Mouse (Mus musculus) monocyte, adult 2 months (primary cell): Measurements from ENCODE around the gene Dnah1.

ENCODE experiments used
- DNase-seq, 2 experiments: peaks; one replicate each; pipeline ENCODE4 v3.0.0; 2022; ENCODE audit warnings: low spot score in 2 of 2, low read depth in 1 of 2

Dnah1 gene

DNA sequence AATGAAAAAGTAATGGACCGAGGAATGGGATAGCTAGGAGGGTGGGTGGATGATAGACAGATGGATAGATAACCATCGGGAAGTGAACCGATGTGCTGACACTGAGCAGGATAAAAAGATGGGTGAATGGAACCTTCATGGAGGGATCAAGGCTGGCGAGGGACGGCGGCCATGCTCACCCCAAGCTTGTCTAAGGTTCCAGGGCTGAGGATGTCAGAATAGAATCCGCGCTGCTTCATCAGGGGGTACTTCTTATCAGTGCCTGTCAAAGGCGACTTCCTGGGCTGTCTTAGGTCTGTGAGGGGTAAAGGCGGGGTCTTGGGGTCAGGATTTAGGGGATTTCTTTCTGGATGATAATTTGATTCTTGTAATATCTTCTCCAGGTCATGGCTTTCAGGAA is 4.2 kb downstream of the Dnah1 start:
- DNase-seq, result no peak

DNA sequence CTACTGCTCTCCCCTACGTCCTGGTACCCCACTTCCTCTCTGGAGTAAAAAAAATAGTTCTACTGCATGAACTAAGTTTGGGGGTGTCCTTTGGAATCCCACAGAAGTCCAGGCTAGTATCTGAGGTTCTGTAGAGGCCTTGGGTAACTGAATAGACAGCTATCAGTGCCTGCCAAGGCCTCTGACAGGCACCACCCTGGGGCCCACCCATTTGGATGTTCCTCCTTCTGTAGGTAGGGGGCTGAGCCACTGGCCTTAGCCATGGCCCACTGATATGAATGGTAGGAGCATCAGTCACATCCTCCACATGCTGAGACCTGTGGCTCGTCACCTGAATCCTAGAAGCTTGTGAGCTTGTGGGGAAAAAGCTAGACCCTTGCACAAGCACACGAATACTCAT is 5.9 kb downstream of the Dnah1 start:
- DNase-seq, result no peak

DNA sequence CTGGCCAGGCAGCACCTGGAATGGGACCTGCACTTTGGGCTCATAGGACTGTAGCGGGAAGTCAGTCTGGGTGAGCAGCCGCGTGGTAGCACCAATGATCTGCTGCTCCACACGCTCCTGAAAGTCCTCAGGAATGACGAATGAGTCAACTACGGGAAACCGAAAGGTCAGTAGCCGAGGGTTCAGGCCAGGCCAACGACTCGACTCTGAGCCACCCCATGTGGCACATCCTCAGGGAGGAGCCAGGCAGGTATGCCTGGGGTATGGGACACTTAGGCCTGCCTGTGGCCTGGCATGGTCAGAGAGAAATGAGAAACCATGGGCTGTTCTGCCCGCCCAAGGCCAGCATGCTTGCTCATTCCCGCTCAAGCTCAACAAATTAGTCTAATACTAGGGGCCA is 7.1 kb downstream of the Dnah1 start:
- no peak for DNase-seq

DNA sequence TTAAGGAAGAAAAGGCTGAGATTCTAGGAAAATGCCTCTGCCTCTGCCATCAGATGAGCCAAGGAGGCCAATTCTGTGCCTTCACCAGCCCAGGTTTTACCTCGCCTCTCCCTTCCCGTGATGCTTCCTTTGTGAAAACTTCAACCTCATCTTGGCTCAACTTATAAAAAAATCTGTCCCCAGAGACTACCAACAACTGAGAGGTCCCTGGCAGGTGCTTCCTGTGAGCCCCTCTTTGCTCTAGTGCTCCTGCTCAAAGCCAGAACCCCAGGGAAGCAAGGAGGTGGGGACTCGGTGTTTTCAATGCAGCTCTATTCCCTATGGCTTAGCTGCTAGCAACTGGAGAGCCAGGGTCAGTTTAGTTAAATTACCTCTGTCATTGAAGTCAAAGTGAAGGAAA is 10.5 kb downstream of the Dnah1 start:
- no peak for DNase-seq

DNA sequence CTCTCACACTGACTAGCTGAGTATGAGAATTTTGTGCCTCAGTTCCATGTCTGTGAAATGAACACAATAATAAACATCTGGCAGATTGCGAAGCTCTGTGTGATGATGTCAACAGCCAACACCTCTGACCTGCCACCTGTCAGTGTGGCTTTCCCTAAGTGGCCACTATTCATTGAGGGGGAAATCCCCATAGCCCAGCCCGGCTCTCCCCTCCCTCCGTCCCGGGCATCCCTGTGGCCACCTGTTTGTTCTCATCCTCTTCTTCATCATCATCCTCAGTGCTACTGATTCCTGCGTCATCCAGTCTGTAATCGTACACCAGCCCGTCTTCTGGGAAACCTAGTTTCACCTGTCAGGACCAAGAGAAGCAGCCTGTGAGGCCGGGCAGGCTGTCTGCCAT is 38.0 kb downstream of the Dnah1 start:
- no peak for DNase-seq

DNA sequence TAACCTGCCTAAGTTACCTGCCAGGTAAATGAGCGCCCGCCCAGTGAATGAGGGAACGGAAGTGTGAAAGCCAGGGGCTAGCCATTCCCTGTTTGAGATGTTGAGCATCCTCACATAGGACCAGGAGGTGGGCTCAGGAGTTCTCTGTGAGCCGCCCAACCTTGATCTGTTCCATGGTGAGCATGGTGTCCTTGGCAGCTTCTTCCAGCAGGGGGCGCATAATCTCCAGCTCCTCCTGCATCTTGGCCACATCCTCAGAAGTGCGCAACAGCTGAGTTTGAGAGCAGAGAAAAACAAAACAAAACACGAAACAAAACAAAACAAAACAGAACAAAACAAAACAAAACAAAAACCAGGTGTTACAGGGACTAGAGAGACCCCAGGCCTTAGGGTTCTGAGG is 51.5 kb downstream of the Dnah1 start:
- peak in 1 of 2 experiments; percentile 56 for DNase-seq

DNA sequence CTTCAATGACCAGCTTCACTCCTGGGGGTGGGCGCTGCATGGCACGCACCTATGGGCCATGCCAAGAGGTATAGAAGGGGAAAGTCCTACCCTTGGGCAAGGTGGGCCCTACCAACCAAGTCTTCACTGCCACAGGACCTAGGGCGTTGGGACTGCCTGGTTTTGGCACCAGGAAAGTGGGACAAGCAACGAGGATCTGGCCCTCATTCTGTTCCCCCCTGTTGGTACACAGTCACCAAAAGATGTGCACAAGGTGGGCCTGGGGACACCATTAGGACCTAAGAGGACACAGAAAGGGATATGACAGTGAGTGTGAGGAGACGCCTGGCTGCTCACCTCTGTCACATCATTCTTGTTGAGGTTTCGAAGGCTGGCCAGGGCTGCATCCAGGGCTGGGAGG is 52.6 kb downstream of the Dnah1 start:
- DNase-seq, result no peak

DNA sequence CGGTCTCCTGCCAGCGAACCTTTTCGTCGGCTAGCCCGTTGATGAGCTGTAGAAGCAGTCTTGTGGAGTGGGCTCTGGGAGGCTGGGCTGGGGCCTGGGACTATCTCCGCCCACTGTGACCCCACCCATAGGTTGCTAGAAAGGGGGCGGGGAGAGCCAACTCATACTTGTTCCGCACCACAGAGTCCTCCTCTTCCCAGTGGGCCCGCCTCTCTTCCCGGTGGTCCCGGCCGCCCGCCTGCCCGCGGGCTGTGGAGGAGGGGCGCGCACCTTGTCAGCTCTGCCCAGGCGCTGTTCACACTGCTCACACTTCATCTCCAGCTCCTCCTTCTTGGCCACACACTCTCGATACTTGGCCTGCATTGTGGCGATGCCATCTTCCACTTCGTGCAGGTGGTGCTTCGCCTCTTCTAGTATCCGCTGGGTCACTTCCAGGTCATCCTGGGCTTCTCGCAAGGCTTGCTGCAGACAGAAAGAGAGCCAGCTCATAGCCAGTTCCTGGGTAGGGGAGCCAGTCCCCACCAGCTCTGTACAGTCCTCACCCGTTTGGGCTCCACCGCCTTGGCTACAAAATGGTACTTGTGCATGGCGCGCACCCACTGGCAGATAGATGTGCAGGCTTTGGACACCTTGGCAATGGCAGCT is 54.1 kb downstream of the Dnah1 start:
- no peak for DNase-seq

DNA sequence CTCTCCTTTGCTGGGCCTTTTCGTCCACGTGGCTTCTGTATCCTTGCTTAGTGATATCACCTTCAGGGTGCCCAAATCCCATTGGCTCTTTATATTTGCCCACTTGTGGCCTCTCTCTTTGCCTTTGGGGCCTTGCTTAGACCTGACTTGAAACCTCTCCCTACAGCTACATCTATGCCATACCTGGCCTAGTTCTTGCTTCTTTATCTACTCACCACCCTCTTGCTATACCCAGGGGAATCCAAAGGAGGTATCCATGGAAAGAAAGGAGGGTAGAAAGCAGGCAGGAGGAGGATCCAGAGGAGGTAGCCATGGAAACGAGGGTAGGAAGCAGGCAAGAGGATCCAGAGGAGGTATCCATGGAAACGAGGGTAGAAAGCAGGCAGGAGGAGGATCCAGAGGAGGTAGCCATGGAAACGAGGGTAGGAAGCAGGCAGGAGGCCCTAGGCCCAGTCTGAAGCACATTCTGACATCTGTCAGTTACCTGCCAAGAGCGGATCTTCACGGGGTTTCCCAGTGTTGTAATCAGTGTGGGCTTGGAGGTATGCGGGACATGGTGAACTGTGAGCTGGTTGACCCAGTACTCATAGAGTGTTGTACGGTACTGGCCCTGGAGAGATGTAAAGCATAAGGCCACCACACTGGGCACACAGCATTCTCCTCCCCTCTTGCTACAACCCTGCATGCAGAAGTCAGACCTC is 55.2 kb downstream of the Dnah1 start:
- DNase-seq, result no peak

DNA sequence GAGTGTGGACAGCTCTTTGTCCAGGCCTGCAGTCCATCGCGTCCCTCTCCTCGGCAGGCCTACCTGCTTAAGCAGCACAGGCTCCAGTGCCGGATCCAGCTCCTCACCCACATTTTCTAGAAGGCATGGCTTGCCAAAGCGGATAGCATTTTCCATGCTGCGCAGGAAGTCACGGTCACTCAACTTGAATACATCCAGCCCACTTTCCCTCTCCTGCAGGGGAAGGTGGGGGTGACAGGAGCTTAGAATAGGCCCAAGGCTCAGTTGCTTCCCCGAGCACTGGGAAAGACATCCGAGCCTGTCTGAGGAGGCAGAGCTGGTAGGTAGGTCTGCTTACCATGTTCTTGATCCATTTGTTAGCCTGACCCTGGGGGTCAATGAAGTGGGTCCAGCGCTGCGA is 56.0 kb downstream of the Dnah1 start:
- DNase-seq, result no peak

DNA sequence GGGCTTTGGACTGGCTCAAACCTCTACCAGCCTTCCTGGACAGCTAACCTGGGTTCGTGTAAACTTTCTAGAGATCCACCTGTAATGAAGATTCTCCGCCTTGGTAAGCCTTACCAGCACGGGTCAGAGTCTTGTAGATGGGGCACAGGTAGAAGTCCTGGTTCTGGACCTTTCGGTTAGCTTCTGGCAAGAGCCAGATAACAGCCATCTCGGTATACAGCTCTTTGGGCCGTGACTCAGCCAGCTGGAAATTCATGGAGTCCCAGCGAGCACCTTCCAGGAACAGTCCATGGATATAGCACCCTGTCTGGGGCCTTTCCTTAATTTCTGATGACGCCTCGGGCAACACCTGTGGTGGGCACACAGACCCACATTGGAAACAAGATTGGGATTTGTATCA is 62.8 kb downstream of the Dnah1 start:
- DNase-seq, result no peak

DNA sequence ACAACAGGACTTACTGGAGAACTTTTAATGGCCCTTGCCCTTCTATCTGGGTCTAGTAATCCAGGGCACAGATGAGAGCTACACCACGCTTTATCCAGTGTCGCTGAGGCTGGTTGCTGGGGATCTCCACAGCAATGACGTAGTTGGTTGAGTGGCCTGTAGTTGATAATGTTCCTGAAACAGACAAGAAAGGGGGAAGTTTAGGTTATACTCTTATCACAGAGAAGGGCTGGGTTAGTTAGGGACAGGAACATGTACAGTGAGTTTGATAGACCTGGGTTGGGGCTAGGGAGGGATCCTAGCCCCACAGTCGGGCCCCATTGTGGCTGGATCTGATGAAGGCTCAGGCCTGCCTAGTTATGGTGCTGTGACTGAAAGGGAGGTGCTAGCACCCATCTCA is 63.3 kb downstream of the Dnah1 start:
- no peak for DNase-seq

DNA sequence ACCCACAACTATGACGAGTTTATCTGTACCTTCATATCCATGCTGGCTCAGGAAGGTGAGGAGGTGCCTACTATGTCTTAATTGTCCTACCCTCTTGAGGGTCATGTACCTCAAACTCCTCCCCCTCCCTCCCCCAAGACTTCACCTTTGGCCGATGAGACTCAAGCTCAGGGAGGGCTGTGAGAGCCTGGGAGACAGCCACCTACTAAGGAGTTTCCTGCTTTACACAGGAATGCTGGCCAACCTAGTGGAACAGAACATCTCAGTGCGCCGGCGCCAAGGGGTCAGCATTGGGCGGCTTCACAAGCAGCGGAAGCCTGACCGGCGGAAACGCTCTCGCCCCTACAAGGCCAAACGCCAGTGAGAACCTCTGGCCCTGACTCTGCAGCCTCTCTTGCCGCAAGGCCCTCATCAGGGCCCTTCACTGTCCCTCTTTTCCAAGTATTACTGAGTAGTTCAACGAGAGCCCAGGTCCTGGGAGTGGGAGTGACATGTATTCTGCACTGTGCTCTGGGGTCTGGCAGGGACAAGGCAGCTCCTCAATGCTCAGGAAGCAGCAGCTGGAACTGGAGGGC is 65.1 kb downstream of the Dnah1 start:
- DNase-seq, result no peak

DNA sequence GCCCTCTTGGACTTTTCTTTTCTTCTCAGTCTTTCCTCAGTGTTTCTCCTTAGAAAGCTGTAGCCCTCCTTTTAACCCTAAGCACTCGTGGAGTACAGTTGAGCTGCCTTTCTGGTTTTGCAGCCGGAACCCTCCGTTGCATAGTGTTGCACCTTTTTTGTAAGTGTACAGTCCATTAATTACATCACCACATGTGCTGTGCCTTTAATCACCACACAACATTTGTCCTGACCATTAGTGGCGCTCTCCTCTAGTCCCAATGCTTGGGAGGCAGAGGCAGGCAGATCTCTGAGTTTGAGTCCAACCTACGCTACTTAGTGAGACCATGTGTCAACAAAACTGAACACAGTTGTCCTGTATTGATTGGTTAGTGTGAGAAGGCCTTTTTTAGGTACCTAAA is 71.6 kb downstream of the Dnah1 start:
- DNase-seq, result no peak

DNA sequence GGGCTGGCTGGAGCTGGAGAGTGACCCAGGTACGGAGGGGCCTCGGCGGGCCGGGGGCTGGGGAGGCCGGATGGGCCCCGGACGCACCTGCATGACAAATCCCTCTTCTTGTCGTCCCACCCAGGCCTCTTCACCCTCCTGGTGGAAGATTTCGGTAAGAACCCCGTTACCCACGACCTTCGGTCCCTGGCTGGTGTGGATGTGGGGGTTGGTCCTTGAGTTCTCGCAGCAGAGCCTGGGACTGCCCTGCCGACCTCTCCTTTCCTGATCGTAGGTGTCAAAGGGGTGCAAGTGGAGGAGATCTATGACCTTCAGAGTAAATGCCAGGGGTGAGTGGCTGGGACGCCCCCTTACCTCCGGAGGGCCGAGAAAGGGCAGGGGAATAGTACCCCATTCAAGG is 72.1 kb downstream of the Dnah1 start:
- no peak for DNase-seq

DNA sequence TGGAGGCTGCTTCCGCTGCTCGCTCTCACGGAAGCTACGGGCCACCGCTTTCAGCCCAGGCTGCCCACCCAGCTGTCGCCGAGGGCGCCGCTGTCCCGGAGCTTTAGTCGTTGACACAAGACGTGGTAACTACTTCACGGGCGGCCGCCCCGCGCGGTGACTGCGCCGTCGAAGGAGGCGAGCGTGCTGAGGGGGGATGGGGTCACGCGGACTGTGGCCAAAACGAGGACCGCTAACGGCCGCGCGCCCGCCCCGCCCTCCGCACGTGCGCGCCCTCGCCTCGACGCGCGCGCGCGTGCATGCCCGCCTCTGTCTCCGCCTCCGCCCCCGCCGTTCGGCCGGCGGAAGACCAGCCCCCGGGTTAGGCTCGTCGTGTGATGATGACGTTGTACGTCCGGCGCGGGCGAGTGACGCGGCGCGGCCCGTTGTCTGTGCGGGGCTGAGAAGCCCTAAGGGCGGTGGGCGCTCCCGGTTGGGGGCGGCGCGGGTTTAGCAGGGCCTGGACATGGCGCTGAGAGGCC is 72.6 kb downstream of the Dnah1 start, which contains the start of the genes Phf7 and Bap1:
TSS of gene Phf7 (minus strand) at position 234 of the 521 bp plus-strand sequence.
TSS of gene Bap1 (plus strand) at position 367 of the 521 bp plus-strand sequence.
- DNase-seq, result peak; percentile 76 to 92

DNA sequence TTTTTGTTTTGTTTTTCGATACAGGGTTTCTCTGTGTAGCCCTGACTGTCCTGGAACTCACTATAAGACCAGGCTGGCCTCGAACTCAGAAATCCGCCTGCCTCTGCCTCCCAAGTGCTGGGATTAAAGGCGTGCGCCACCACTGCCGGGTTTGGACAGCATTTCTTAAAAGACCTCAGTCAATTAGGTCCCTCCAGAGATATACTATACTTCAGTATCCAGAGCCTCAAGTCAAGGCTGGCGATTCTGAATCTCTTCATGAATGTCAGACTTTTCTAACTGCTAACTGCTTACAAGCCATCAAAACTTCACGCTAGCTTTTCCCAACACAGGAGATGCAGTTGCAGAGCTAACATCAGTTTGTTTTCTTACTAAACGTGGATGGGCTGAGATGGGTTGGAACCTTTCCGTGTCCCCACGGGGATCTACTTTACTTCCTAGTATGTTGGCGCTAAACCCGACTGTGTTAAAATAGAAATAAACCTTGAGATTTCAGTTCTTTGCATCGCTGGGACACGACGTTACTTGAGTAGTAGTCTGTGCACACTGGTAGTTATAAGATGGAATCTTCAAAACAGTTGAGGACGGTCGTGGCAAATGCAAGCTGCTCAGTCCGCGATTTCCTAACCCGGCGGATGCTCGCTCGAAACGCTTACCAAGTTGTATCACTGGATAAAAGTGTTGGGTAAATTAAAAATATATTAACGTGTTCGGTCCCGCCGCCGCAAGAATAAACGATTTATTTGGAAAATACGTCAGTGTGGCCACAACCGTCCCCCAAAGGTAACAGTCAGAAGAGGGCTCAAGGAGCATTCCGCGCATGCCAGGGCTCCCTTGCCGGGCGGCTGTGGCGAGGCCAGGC is 73.2 kb downstream of the Dnah1 start:
- no peak for DNase-seq

DNA sequence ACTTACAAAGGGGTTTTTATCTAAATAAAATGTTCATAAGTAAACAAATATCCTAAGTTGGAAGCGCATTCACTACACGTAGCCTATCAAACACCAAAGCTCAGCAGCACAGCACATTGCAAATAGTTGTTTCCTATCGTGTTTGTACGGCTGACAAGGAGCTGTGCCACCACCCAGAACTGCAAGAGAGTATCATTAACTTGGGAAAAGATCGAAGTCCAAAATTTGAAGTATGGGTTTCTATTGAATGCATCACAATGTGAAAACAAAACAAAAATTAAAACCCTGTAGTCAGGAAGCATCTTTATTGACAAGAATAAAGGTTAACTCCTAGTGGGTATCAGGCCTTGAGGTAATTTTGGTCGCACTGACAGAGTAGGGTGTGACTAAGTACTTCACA is 75.3 kb downstream of the Dnah1 start:
- DNase-seq, result no peak

DNA sequence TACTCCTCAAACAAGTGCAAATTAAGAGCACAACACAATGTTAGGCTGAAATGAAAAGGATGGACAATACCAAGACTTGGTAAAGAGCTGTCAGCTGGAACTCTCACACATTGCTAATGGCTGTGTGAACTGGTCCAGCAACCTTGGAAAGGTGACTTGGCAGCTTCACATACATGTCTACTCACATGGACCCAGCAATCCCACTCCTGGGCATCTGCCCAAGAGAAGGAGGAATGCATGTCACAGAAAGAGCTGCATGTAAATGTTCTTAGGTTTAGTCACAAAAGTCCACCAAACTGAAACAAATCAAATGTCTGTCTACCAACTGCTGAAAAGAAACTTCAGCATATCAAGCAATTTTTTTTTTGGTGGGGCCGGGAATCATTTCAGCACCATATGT is 77.8 kb downstream of the Dnah1 start:
- DNase-seq, result no peak

DNA sequence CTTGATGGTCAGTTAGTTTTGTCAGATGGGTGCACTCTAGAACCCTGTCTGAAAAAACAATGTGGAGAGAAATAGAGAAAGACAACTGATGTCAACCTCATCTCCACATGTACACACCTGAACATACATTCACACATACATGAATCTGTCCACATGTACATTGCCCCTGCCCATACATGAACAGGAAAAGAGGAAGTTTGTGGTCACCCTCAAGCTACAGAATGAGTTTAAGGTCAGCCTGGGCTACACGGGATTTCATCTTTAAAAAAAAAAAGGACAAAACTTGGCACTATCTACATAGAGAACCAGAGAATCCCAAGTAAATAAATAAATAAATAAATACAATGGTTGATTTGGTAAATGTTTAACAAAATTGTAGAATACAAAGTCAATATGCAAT is 78.9 kb downstream of the Dnah1 start:
- DNase-seq, result no peak

DNA sequence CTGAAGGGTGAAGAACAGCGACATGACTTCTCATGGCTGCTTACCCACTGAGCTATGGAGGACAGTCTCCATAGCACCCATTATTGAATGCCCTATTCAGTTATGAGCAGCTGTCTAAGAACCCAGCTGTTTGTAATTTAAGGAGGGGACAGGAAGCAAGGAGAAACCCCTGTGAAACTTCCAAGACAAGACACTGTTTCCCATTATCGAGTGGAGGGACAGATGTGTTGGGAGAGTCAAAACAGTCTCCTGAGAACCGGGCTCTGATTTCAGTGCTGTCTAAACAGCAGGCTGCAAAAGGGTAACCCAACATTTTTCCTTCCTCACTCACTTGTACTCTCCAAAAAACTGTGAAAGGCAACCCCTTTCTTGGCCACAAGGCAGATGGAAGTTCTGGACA is 83.2 kb downstream of the Dnah1 start:
- DNase-seq, result no peak
